Mouse (Mus musculus) urinary bladder, postnatal 25 days (tissue): ENCODE data around the gene Kmt2b.
A peak's percentile ranks its signal among the peaks of the same experiment; 100 is the strongest.

Source experiments
- DNase-seq: peaks from one replicate; pipeline ENCODE4 v3.0.0; 2022; ENCODE audit warnings: low spot score

The Kmt2b gene

DNA sequence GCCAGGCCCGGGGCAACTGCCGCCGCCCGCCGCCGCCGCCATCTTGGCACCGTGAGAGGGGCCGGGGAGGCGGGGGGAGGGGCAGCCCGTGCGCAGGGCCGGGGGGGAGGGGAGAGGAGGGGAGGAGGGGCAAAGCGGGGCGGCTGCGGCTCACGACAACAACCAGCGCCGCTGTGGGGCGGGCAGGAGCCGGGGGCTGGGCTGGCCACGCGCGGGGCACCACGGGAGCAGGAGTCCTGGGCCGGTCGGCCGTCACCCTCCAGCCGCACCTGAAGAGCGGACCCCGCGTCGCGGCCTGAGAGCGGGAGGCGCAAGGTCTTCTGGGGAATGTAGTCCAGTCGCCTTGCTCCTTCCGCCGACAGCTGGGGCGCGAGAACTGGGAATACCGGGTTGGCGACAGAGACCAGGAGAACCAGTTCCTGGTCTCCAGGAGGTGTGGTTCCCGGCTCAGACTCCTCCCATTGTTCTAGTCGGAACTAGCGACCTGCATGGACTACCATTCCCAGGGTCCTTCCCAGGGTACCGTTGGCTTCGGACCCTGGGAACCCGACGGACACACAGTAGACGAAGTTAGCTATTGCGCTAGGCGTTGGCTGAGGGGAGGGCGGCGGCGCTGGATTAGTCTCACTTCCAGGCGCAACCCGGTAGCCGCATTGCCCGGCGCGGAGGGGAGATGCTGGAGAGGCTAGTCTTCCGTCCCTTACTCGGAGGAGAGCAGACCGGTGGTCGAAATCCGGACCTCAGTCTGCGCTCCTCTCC is at the start of gene Kmt2b:
Gene Kmt2b (minus strand): TSS at position 51 of the 759 bp plus-strand sequence.
- peak; percentile 86 for DNase-seq

DNA sequence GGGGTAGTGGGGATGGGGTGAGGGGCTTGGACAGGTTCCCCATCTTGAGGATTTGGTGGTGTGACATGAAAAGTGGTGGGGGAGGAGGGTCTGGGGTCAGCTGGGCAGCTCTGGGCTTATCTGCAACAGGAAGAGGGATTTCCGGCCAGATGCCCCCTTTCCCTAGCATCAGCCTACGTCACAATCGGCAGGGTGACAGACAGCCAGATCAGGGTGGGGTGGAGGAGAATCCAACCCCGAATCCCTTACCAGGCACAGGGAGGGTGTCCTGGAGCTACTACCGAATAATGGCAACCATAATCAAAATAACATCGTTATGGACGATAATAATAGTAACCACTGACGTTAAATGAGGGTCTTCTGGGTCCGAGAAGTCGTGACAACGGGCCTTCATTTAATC is 47.9 kb upstream of the Kmt2b start:
- no peak for DNase-seq

DNA sequence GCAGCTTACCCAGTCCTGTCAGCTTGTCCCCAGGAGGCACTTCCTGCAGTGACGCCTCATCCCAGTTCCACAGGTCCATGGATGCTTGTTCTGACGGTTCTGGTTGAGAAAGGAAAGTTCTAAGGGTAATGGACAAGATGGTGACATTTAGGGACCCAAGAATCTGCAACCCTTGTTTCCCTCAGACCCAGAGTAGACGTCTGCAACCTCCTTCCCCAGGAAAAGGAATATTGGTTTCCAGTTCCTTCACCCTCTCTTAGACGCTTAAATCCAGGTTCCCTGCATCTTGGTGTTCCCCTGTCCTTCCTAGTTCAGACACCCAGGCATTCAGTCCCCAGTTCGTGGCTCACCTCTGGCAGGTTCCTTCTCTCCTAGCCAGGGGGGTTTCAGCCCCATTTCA is 47.2 kb upstream of the Kmt2b start, which contains the start of gene Etv2:
Gene Etv2 (minus strand): TSS at position 101 of the 400 bp plus-strand sequence.
- DNase-seq, result no peak

DNA sequence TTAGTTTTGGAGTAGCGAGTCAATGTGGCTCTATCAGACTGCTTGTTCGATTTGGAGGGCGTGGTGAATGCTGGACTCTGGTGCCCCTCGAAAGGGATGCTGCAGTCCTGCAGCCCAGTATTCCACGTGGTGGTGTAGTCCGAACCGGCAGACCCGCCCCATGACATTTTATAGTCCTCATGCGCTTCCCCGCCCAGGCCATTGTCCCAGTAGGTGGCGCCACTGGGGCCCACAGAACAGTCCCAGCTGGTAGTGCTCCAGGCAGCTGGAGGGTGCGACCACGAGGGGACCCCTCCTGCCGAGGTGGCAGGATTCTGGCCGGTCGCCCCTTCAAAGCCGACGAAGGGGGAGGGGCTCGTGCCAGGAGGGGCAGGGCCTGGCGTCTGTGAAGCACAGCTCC is 46.1 kb upstream of the Kmt2b start:
- peak; percentile 32 for DNase-seq

DNA sequence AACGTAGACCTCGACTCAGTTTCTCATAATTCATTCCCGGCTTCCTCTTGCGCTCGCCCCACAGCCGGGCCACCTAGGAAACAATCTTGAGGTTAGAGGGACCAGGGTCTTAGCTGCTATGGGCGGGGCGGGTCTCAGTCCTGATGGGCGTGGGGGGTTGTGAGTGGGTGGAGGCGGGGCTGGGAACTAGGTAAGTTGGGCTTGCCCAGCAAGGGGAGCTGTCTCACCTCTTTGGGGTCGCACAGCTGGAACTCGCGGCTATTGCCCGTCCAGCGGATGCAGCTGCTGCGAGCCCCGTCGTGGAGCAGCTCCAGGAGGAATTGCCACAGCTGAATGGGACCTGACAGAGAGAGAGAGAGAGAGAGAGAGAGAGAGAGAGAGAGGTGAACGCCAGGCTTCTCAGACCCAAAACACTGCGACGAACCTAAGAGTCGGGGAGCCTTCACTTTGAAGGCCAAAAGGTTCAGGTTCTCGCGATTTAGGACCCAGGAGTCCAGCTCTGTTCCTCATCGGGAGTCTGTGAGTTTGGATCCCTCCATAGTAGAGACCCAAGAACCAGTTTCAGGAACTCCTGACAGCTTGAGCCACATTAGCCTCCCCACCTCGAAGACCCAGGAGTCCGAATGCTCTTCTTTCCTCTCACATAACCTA is 45.4 kb upstream of the Kmt2b start:
- DNase-seq, result no peak

DNA sequence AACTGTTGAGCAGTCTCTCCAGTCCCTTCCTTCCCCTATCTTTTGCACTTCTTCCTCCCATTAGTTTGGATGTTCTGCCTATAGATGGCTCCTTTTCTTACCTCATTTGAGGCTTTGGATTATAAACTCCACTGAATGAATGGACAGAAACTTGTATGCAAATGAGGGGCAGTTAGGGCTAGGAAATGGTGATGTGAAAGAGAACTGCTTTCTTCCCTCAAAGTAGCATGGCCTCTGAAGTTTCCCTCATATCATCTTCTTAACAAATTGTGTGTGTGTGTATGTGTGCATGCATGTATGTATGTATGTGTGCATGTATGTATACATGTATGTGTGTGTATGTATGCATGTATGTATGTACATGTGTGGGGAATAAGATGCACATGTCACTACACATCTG is 40.5 kb upstream of the Kmt2b start:
- no peak for DNase-seq

DNA sequence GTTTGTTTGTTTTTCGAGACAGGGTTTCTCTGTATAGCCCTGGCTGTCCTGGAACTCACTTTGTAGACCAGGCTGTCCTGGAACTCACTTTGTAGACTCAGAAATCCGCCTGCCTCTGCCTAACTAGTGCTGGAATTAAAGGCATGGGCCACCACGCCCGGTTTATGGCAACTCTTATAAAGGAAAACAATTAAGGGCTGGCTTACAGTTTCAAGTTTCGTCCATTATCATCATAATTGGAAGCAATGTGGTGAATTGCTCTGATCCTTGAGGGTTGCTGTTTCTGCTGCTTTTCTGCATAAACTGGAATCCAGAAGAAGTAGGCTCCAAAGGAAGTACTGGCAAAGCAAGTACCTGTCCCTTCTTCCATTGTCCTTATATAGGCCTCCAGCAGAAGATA is 38.1 kb upstream of the Kmt2b start:
- no peak for DNase-seq

DNA sequence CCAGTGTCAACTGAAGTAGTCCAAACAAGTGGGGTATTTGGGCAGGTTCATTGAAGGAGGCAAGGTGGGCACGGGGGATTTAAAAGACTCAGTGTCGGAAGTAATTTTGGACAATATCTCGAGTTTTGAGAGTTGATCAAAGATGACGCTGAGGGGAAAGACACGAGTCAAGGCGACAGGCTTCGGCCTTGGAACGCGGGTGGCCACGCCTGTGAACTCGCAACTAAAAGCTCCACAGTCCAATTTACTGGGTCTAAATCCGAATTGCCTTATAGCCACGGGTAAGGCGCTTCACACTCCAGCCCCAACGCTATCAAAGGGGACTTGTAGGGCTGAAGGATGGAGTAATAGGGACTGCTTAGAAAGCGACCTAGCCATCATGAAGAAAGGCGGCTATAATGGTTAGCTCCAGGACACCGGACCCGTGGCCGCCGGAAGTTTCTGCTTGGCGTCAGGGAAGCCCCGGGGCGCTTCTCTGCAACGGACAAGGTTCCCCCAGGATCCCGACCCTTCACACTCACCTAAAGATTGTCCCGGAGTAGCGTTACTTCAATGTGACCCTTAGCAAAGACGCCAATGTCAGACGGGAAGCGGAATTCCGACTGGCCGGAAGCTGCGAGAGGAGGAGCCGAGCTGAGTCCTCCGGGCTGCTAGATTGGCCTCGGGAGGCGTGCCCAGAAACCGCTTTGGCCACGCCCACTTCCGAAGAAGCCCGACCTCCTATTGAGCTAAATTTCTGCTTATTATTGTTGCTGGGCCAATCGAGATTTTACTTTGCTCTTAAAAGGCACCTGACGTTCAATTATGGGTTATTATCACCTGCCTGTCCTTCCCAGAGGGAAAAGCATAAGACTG is 37.2 kb upstream of the Kmt2b start, which contains the start of gene Cox6b1:
Gene Cox6b1 (minus strand): TSS at position 622 of the 855 bp plus-strand sequence.
- peak; percentile 80 for DNase-seq

DNA sequence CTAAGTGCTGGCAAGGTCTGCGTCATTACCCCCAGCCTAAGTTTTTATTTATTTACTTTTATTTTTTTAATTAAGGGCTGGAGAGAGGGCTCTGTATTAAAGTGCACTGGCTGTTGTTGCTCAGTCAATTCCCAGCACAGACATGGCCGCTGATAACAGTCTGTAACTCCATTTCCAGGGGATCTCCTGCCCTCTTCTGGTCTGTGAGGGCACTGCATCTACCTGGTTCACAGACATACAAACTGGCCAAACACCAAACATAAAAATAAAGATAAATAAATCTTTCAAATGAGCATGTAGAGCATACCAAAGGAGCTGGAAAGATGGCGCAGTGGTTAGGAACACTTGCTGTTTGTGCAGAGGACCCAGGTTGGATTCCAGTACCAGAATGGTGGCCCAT is 30.7 kb upstream of the Kmt2b start:
- DNase-seq, result no peak

DNA sequence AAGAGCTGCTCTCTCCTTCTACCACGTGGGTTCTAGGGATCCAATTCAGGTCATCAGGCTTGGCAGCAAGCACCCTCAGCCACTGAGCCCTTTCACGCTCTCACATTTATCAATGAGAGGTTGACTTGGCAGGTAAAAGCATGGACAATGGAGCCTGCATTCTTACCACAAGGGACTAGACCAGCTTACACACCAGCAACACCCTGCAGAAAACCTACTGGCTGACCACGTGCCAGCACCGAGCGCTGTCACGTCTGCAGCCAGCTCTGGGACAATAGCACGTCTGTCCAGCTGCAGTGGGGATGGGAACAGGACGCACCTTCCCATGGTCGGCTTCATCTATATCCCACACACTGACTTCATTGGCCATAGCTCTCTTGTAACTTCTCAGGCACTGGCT is 30.1 kb upstream of the Kmt2b start:
- no peak for DNase-seq

DNA sequence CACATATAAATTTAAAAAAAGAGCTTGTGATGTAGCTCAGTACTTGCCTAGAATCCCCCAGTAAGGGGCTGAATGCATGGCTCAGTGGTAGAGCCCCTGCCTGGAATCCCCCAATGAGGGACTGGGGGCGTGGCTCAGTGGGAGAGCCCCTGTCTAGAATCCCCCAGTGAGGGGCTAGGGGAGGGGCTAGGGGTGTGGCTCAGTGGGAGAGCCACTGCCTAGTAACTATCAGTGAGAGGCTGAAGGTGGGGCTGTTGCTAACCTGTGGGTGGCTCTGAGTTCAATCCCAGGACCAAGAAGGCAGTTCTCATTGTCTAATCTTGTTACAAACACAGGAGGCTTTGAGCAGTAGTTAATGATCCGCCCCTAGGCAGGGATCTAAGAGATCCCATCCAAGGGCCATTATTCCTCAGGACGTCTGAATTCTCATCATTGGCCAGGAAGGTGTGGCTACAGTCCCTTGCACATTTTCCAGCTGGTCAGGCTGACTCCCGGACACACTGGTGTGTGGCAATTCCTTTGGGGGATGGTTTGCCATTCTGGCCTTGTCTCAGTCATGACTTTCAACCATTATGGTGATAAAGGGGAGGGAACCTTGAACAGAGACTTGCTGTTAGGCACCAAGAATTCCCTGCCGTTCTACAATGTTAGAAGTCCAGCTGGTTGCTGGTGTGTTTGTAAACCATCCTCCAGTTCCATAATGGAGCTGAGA is 26.7 kb upstream of the Kmt2b start:
- no peak for DNase-seq

DNA sequence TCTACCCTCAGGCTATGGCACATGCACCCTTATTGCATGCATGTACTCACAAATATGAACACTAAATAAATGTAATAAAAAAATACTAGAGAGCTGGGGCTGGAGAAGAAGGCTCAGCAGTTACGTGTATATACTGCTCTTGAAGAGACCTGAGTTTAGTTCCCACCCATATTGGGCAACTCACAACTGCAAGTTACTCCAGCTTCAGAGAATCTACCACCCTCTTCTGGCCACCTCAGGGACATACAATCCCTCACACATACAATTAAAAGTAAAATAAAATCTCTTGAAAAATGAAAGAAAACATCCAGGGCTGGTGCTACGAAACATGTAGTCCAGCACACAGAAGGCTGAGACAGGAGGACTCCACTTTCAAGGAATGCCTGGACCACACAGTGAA is 25.9 kb upstream of the Kmt2b start:
- DNase-seq, result no peak

DNA sequence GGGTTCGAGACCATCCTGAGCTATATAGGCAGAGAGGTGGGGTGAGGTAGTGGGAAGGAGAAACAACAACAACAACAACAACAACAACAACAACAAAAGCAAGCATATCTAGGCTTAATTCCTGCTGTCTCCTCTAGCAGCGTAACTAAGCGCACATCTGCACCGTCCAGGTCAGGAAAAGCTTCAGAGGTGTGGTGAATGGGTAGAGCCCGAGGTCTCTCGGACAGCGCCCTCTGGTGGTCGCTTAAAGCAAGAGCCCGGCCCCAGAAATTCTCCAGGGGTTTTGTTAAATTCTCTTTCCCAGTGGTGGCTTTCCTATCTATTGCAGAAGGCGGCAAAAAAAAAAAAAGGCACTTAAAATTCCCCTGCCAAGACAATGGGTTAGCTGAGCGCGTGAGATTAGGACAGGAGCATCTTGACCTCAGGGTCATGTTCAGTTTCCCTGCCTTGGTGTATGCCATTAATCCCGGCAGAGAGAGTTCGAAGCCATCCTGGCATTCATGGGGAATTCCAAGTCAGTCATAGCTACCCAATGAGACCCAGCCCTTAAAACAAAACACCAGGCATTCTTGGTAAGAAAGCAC is 25.1 kb upstream of the Kmt2b start:
- peak; percentile 73 for DNase-seq

DNA sequence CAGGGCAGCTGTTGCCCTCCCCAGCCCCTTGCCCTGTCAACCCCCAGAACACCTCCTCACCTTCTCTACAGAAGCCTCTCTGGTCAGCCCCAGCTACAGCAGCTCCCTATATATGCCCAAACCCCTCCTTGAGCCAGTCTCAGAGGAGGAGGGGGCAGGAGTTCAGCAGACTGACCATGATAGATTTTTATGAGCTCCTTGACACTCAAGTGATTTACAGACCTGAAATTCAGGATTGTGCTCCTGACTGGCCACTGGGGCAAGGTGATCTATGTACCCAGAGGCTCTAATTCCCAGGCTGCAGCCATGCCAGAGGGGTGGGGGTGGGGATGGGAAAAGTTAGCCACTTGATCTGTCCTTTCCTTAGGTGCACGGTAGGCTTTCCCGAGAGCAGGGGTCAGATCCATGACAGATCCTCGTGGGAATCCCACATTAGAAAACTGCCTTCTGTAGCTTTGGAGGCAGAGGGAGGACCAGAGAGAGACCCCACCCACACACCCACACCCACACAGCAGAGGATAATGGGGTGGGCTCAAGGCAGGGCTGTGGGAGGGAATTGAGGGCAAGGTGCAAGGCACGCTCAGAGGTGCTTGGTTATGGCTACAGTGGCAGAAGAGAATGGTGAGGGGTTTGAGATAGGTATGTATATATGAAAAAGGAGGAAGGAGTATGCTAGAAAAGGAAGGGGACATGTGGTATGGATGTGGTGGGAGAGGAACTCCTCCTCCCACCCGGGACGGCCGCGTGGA is 24.3 kb upstream of the Kmt2b start, which contains the start of gene Upk1a:
Gene Upk1a (minus strand): TSS at position 194 of the 749 bp plus-strand sequence.
- peak; percentile 46 for DNase-seq

DNA sequence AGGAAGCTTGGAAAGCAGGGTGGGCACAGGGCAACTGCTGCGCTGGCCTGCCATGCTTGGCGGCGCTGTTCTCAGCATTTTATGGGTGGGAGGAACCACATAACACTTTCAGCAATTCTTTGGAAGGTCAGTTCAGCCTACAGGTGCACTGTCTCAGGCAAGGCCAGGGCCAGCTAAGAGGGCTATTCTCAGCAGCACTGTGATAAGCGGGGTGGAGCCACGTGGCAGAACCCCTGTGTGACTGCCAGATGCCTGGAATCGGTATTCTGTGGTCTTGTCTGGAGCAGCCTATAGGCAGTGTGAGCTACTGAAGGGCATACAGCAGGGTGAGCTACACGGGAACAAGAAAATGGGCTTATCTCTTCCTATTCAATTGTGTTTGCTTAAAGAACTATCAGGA is 21.5 kb upstream of the Kmt2b start:
- no peak for DNase-seq

DNA sequence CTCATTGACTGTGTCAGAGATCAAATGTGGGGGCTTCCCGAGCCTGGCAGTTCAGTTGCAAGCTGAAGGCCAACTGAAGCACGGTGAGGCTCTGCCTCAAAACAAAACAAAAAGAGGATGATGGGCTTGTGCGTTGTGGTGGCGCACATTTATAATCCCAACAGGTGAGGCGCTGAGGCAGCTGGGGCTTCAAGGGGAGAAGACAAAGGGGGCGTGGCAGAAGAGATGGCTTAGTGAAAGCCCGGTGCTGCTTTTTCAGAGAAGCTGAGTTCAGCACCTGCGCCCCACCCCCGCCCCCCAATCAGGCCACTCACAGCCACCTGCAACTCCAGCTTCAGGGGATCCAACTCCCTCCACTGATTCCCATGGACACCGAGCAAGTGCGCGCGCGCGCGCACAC is 19.9 kb upstream of the Kmt2b start:
- DNase-seq, result no peak

DNA sequence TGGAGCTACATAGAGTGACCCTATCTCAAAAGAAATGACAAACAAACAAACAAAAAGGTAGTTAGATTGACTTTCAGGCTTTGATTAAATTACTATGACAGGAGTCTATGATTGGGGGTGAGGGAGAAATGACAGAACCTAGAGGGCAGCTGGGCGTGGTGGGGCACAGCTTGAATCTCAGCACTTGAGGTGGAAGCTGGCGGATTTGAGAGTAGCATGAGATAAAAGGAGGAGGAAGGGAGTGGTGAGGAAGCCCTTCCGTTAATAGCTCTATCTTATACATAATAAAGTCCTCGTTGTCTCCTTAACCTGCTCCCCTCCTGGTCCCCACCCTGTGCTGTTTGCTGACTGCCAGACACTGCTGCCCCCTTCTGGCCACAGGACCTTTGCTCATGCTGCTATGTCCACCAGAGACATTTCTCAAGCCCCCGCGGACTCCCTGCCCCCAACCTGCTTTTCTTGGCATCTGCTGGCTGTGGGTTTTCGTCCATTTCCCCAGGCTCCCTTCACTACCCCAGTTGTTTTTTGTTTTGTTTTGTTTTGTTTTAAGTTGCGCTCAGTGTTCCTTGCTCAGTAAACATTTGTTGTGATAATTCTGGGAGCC is 19.3 kb upstream of the Kmt2b start:
- peak; percentile 60 for DNase-seq

DNA sequence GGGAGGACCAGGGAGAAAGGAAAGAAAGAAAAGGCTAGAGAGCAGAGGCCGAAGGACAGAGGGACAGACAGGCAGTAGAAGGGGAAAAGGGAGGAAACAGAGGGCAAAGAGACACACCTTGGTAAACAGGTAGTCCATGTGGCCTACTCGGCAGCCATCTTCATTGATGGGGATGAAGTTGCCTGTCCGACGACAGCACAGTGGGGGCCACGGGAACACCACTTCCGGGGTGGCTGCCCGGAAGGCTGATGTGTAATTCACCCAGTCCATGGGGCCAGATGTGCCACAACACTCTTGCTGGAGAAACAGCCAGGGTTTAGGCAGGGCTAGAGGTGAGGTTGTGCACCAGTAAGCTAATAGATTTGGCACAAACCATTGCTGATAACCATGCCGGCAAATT is 16.4 kb upstream of the Kmt2b start:
- DNase-seq, result no peak

DNA sequence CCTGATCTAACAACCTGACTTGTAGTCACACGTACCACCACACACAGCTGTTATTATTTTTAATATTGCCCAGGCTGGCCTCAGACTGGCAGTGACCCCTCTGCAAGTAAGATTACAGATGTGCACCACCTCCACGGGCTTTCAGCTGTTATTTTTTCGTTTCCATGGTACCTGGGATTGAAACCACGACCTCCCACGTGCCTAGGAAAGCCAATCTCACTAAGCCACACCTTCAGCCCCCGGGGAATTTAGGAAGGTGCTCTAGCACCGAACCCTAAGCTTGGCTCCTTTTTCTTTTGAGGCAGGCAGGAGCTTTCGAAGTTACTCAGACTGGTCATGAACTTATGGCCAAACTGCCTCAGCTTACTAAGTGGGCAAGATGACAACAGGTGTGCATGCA is 15.9 kb upstream of the Kmt2b start:
- DNase-seq, result no peak

DNA sequence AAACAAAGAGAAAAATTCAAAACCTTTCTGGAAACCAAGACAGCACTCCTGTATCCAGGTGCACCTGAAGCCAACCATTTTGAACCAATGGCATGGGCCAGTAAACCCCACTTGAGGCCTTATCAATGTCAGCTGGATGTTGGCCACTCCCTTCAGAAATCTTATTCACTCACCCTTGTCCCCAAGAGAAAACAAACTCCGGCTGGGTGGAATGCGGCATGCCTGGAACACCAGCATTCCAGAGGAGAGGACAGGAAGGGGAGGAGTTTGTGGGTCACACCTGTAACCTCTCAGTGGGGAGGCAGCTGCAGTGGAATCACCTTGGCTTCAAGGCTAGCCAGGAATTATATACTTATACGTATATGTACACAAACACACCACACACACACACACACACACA is 14.1 kb upstream of the Kmt2b start:
- DNase-seq, result peak; percentile 56
